Mouse (Mus musculus): ENCODE measurements around the gene Kmt2b. TPM values are rescaled to one million over a fixed set of nuclear protein-coding genes. Genes with fewer than 3 reads are reported as not detected.

Kmt2b gene
- polyA plus RNA-seq, 2 experiments, result 13.1 to 62.0 TPM

- no peak overlapping the region for H3K4me3 ChIP-seq (replicated peaks; ENCODE audit: low read length)
- no peak overlapping the region for H3K4me2 ChIP-seq (replicated peaks; ENCODE audit: low read depth, low read length, severe bottlenecking)
- H3K4me1 ChIP-seq (ENCODE audit: control insufficient read depth, insufficient read depth, low read length), result peaks cover 10% of the 10 kb centered on the region; the same call in 1 of the 2 replicates
- no peak for DNase-seq (ENCODE audit: low spot score)
- H3K27ac ChIP-seq (replicated peaks; ENCODE audit: low read depth, low read length), result no peak overlapping the region
- H3K9ac ChIP-seq (ENCODE audit: low read depth, low read length, severe bottlenecking), result no peak overlapping the region
- H3K36me3 ChIP-seq (ENCODE audit: control insufficient read depth, insufficient read depth, low read length), result peaks cover 4% of the 10 kb centered on the region
- no peak for ATAC-seq (ENCODE audit: low FRiP score, low read depth)
- H3K9me3 ChIP-seq (ENCODE audit: control insufficient read depth, low read length), result no peaks in the 10 kb centered on the region
- TF ChIP-seq POLR2A (IDR thresholded peaks at IDR 0.05; ENCODE audit: borderline replicate concordance, extremely low read depth, insufficient read depth, insufficient read length), result no peak
- H3K27me3 ChIP-seq (ENCODE audit: control insufficient read depth, insufficient read depth, low read length), result peaks cover 17% of the 10 kb centered on the region
These were observed 40.5 kb upstream of the Kmt2b start for GRCm38 (mm10) chr7:30629013-30629412.

GRCm38 (mm10) chr7:30626647-30627046, 38.1 kb upstream of the Kmt2b start:
- Histone ChIP-seq H3K27ac (replicated peaks; ENCODE audit: low read depth, low read length) (no peak overlapping the region), H3K27me3 (ENCODE audit: control insufficient read depth, insufficient read depth, low read length) (no peaks in the 10 kb centered on the region), H3K36me3 (ENCODE audit: control insufficient read depth, insufficient read depth, low read length) (peaks cover 24% of the 10 kb centered on the region), H3K4me2 (replicated peaks; ENCODE audit: low read depth, low read length, severe bottlenecking) (no peak overlapping the region), H3K9me3 (ENCODE audit: control insufficient read depth, low read length) (no peaks in the 10 kb centered on the region), H3K9ac (ENCODE audit: low read depth, low read length, severe bottlenecking) (no peak overlapping the region), H3K4me1 (ENCODE audit: control insufficient read depth, insufficient read depth, low read length) (0 out of 2 replicates have a peak, but pooled peaks cover 5% of the 10 kb centered on the region), H3K4me3 (replicated peaks; ENCODE audit: low read length) (no peak overlapping the region)
- no peak for DNase-seq (ENCODE audit: low spot score)
- no peak for TF ChIP-seq POLR2A (IDR thresholded peaks at IDR 0.05; ENCODE audit: borderline replicate concordance, extremely low read depth, insufficient read depth, insufficient read length)
- no peak for ATAC-seq (ENCODE audit: low FRiP score, low read depth)
- 86% methylated on average over 5 of the region's 5 CpGs for WGBS

DNA sequence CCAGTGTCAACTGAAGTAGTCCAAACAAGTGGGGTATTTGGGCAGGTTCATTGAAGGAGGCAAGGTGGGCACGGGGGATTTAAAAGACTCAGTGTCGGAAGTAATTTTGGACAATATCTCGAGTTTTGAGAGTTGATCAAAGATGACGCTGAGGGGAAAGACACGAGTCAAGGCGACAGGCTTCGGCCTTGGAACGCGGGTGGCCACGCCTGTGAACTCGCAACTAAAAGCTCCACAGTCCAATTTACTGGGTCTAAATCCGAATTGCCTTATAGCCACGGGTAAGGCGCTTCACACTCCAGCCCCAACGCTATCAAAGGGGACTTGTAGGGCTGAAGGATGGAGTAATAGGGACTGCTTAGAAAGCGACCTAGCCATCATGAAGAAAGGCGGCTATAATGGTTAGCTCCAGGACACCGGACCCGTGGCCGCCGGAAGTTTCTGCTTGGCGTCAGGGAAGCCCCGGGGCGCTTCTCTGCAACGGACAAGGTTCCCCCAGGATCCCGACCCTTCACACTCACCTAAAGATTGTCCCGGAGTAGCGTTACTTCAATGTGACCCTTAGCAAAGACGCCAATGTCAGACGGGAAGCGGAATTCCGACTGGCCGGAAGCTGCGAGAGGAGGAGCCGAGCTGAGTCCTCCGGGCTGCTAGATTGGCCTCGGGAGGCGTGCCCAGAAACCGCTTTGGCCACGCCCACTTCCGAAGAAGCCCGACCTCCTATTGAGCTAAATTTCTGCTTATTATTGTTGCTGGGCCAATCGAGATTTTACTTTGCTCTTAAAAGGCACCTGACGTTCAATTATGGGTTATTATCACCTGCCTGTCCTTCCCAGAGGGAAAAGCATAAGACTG, 37.2 kb upstream of the Kmt2b start, which contains the start of gene Cox6b1:
Gene Cox6b1, minus strand, starts transcription at position 622 of the 855 bp plus-strand sequence.
- H3K27ac ChIP-seq (replicated peaks; ENCODE audit: low read depth, low read length), result no peak within 1 kb of the TSS
- peak; percentile 96 for ATAC-seq (ENCODE audit: low FRiP score, low read depth)

GRCm38 (mm10) chr7:30619202-30619601, 30.7 kb upstream of the Kmt2b start:
- H3K27me3 ChIP-seq (ENCODE audit: control insufficient read depth, insufficient read depth, low read length), result no peaks in the 10 kb centered on the region
- H3K27ac ChIP-seq (replicated peaks; ENCODE audit: low read depth, low read length), result no peak overlapping the region
- ATAC-seq (ENCODE audit: low FRiP score, low read depth) (no peak), DNase-seq (ENCODE audit: low spot score) (no peak)
- 81% methylated on average over 3 of the region's 3 CpGs for WGBS
- peaks cover 67% of the 10 kb centered on the region for H3K36me3 ChIP-seq (ENCODE audit: control insufficient read depth, insufficient read depth, low read length)
- no peak for TF ChIP-seq POLR2A (IDR thresholded peaks at IDR 0.05; ENCODE audit: borderline replicate concordance, extremely low read depth, insufficient read depth, insufficient read length)
- no peaks in the 10 kb centered on the region for H3K4me1 ChIP-seq (ENCODE audit: control insufficient read depth, insufficient read depth, low read length)
- H3K9ac ChIP-seq (ENCODE audit: low read depth, low read length, severe bottlenecking), result no peak overlapping the region
- H3K9me3 ChIP-seq (ENCODE audit: control insufficient read depth, low read length), result no peaks in the 10 kb centered on the region
- H3K4me2 ChIP-seq (replicated peaks; ENCODE audit: low read depth, low read length, severe bottlenecking), result no peak overlapping the region
- H3K4me3 ChIP-seq (replicated peaks; ENCODE audit: low read length), result no peak overlapping the region

More for the DNA sequence above, 37.2 kb upstream of the Kmt2b start, which contains the start of gene Cox6b1:
- Histone ChIP-seq H3K4me2 (replicated peaks; ENCODE audit: low read depth, low read length, severe bottlenecking) (peak within 1 kb of the TSS; percentile 77), H3K4me1 (ENCODE audit: control insufficient read depth, insufficient read depth, low read length) (0 out of 2 replicates have a peak, but pooled peaks cover 5% of the 10 kb centered on the region), H3K27me3 (ENCODE audit: control insufficient read depth, insufficient read depth, low read length) (no peaks in the 10 kb centered on the region), H3K4me3 (replicated peaks; ENCODE audit: low read length) (peak within 1 kb of the TSS; percentile 80), H3K9ac (ENCODE audit: low read depth, low read length, severe bottlenecking) (peak within 1 kb of the TSS; percentile 79), H3K9me3 (ENCODE audit: control insufficient read depth, low read length) (no peaks in the 10 kb centered on the region), H3K36me3 (ENCODE audit: control insufficient read depth, insufficient read depth, low read length) (peaks cover 29% of the 10 kb centered on the region)
- WGBS, result 3% methylated on average over 44 of the region's 44 CpGs
- DNase-seq (ENCODE audit: low spot score), result peak; percentile 92
- no peak for TF ChIP-seq POLR2A (IDR thresholded peaks at IDR 0.05; ENCODE audit: borderline replicate concordance, extremely low read depth, insufficient read depth, insufficient read length)

GRCm38 (mm10) chr7:30618658-30619057, 30.1 kb upstream of the Kmt2b start:
- no peaks in the 10 kb centered on the region for H3K4me1 ChIP-seq (ENCODE audit: control insufficient read depth, insufficient read depth, low read length)
- H3K27ac ChIP-seq (replicated peaks; ENCODE audit: low read depth, low read length), result no peak overlapping the region
- H3K9me3 ChIP-seq (ENCODE audit: control insufficient read depth, low read length), result no peaks in the 10 kb centered on the region
- H3K27me3 ChIP-seq (ENCODE audit: control insufficient read depth, insufficient read depth, low read length), result no peaks in the 10 kb centered on the region
- H3K36me3 ChIP-seq (ENCODE audit: control insufficient read depth, insufficient read depth, low read length), result peaks cover 62% of the 10 kb centered on the region
- H3K4me3 ChIP-seq (replicated peaks; ENCODE audit: low read length), result no peak overlapping the region
- TF ChIP-seq POLR2A (IDR thresholded peaks at IDR 0.05; ENCODE audit: borderline replicate concordance, extremely low read depth, insufficient read depth, insufficient read length), result no peak
- no peak overlapping the region for H3K9ac ChIP-seq (ENCODE audit: low read depth, low read length, severe bottlenecking)
- DNase-seq (ENCODE audit: low spot score) (no peak), ATAC-seq (ENCODE audit: low FRiP score, low read depth) (no peak)
- no peak overlapping the region for H3K4me2 ChIP-seq (replicated peaks; ENCODE audit: low read depth, low read length, severe bottlenecking)
- 94% methylated on average over 9 of the region's 9 CpGs for WGBS

Measured in limb, embryonic 14.5 days (tissue).